Mouse (Mus musculus) adrenal gland, postnatal 25 days (tissue): ENCODE measurements around the gene Lmf1. TPM values are rescaled to one million over a fixed set of nuclear protein-coding genes. Genes with fewer than 3 reads are reported as not detected.

ENCODE experiments used
- DNase-seq: peaks from one replicate; pipeline ENCODE4 v3.0.0; 2021; ENCODE audit warnings: mixed read lengths
- total RNA-seq: library from RNA; stranded (reverse); gene quantifications from 2 replicates; pipeline ENCODE4 v1.2.3, GENCODE M21; 2021

Gene Lmf1
- total RNA-seq, 1 experiment from 2014 or later = 41.5 TPM

- DNase-seq = no peak
Measured at GRCm38 (mm10) chr17:25709994-25710393, 131.1 kb downstream of the Lmf1 start.

DNA sequence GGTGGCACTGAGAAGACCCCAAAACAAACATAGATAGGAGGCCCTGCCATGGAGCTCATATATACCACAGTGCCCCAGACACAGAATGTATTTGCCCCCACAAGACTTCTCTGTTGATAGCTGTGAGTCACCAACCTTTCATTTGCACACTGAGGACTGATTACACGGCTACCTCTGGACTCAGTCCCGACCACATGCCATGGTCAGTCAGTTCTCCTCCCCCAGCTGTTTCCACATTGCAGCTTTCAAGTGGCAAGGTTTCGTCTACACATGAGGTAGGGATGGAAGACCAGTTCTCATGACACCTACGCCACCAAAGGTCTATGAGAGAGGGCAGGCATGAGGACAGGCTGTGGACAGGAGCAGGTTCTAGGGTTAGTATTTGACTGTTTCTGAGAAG, 132.3 kb downstream of the Lmf1 start:
- DNase-seq = no peak

Other genes with a start within 250 kb of the Lmf1 start
- gene Tpsab1, start 233.5 kb upstream of the Lmf1 start, total RNA-seq = 0.58 TPM in 1 of 2 replicates, not detected in the other
- 0.58 and 1.1 TPM in 2 replicates for gene Tpsb2, start 212.8 kb upstream of the Lmf1 start, total RNA-seq
- gene Tpsg1, start 209.8 kb upstream of the Lmf1 start, total RNA-seq = not detected in 2 replicates
- gene Cacna1h, start 145.3 kb upstream of the Lmf1 start, total RNA-seq = 100 and 109 TPM in 2 replicates
- gene Tekt4, start 124.5 kb upstream of the Lmf1 start, total RNA-seq = not detected in 2 replicates
- gene Sstr5, start 81.8 kb upstream of the Lmf1 start, total RNA-seq = 0.21 TPM in 1 of 2 replicates, not detected in the other
- 0.52 and 1.1 TPM in 2 replicates for gene Sox8, start 8.4 kb upstream of the Lmf1 start, total RNA-seq
- not detected in 2 replicates for gene Gng13, start 138.1 kb downstream of the Lmf1 start, total RNA-seq
- 6.3 and 7.8 TPM in 2 replicates for gene Chtf18, start 148.3 kb downstream of the Lmf1 start, total RNA-seq
- gene Rpusd1, start 148.6 kb downstream of the Lmf1 start, total RNA-seq = 14.1 and 14.6 TPM in 2 replicates
- gene Mslnl, start 157.0 kb downstream of the Lmf1 start, total RNA-seq = not detected in 2 replicates
- gene Msln, start 175.3 kb downstream of the Lmf1 start, total RNA-seq = 2.2 and 3.7 TPM in 2 replicates
- 31.6 and 31.8 TPM in 2 replicates for gene Narfl, start 194.7 kb downstream of the Lmf1 start, total RNA-seq
- 22.6 and 43.5 TPM in 2 replicates for gene Haghl, start 206.6 kb downstream of the Lmf1 start, total RNA-seq
- not detected in 2 replicates for gene Ccdc78, start 207.5 kb downstream of the Lmf1 start, total RNA-seq
- gene Fam173a, start 213.8 kb downstream of the Lmf1 start, total RNA-seq = 84.7 and 102 TPM in 2 replicates
- not detected in 2 replicates for gene AC134908.4, start 216.6 kb downstream of the Lmf1 start, total RNA-seq
- 22.1 and 25.5 TPM in 2 replicates for gene Metrn, start 218.1 kb downstream of the Lmf1 start, total RNA-seq
- gene Fbxl16, start 230.0 kb downstream of the Lmf1 start, total RNA-seq = 35.5 and 40.7 TPM in 2 replicates
- 24.9 and 25.4 TPM in 2 replicates for gene Wdr24, start 244.5 kb downstream of the Lmf1 start, total RNA-seq
- gene Jmjd8, start 249.8 kb downstream of the Lmf1 start, total RNA-seq = 92.9 and 104 TPM in 2 replicates